Mouse (Mus musculus): ENCODE results near the gene Nod2.

- TF ChIP-seq CTCF (IDR thresholded peaks at IDR 0.05; ENCODE audit: control insufficient read depth, insufficient read depth, insufficient replicate concordance, low read depth, low read length) (no peak), POLR2A (IDR thresholded peaks at IDR 0.05; ENCODE audit: control insufficient read depth, low read depth, low read length) (no peak)
Measured at GRCm38 (mm10) chr8:88677071-88677470, 30.0 kb downstream of the Nod2 start.

All from testis, adult 2 months (tissue).